Mouse (Mus musculus): ENCODE measurements around the gene Lrrc3. TPM values are rescaled to one million over a fixed set of nuclear protein-coding genes. Genes with fewer than 3 reads are reported as not detected.

The Lrrc3 gene
- 7.3 and 8.4 TPM in 2 replicates for polyA plus RNA-seq (2012; rRNA removed)

DNA sequence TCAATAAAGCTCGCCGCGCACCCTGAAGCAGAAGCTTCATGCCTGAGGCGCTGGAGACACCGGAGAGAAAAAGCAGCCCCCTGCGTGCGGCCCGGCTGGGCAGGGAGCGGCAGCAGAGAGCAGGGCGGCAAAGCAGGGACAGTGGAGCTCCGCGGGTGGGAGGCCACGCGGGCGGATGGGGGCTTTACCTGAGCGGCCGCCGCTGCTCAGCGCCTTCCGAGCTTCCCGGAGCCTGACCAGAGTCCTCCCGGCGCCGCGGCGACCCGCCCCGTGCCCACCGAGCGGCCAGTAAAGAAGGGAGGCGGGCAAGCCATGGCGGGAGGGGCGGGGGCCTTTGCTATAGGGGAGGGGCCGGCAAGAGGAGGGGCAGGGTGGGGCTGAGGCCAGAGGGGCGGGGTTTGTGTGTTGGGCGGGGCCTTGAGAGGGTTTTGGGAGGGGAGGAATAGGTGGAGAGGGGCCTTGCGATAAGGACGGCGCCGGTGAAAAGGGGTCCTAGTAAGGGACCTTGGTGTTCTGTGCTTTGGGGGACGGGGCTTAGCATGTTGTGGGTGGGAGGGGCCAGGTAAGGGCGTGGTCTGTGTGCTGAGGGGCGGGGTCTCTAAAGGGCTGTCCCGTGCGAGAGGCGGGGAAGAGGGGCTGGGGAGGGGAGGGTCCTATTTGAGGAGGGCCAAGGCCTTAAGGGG is at the start of gene Lrrc3:
Lrrc3 (minus strand) TSS at position 326 of the 683 bp plus-strand sequence.

GRCm38 (mm10) chr10:77861675-77862074 is 40.7 kb downstream of the Lrrc3 start, which contains the start of gene Gm3285:
TSS of gene Gm3285 (plus strand) at chr10:77861975.

GRCm38 (mm10) chr10:77852559-77852958 is 49.8 kb downstream of the Lrrc3 start, which contains the start of gene Gm10318:
TSS of gene Gm10318 (plus strand) at chr10:77852859.

Other genes starting within 250 kb of the Lrrc3 start
- gene Tspear, start 216.0 kb downstream of the Lrrc3 start, polyA plus RNA-seq (2012; rRNA removed), result 0.62 and 0.70 TPM in 2 replicates
- gene Gm19402, start 211.8 kb downstream of the Lrrc3 start, polyA plus RNA-seq (2012; rRNA removed), result not detected in 2 replicates
- gene Gm9508, start 205.3 kb downstream of the Lrrc3 start, polyA plus RNA-seq (2012; rRNA removed), result not detected in 2 replicates
- not detected in 2 replicates for gene Gm10272, start 195.9 kb downstream of the Lrrc3 start, polyA plus RNA-seq (2012; rRNA removed)
- not detected in 2 replicates for gene Gm10024, start 191.1 kb downstream of the Lrrc3 start, polyA plus RNA-seq (2012; rRNA removed)
- not detected in 2 replicates for gene Gm10142, start 186.7 kb downstream of the Lrrc3 start, polyA plus RNA-seq (2012; rRNA removed)
- not detected in 2 replicates for gene Krtap12-1, start 181.9 kb downstream of the Lrrc3 start, polyA plus RNA-seq (2012; rRNA removed)
- gene Gm10100, start 176.1 kb downstream of the Lrrc3 start, polyA plus RNA-seq (2012; rRNA removed), result not detected in 2 replicates
- gene Gm18596, start 159.9 kb downstream of the Lrrc3 start, polyA plus RNA-seq (2012; rRNA removed), result not detected in 2 replicates
- gene Gm9736, start 151.2 kb downstream of the Lrrc3 start, polyA plus RNA-seq (2012; rRNA removed), result not detected in 2 replicates
- gene Gm3233, start 142.9 kb downstream of the Lrrc3 start, polyA plus RNA-seq (2012; rRNA removed), result not detected in 2 replicates
- gene Gm3238, start 131.2 kb downstream of the Lrrc3 start, polyA plus RNA-seq (2012; rRNA removed), result not detected in 2 replicates
- gene Gm7138, start 125.6 kb downstream of the Lrrc3 start, polyA plus RNA-seq (2012; rRNA removed), result not detected in 2 replicates
- not detected in 2 replicates for gene Gm3250, start 120.0 kb downstream of the Lrrc3 start, polyA plus RNA-seq (2012; rRNA removed)
- gene Gm7137, start 114.3 kb downstream of the Lrrc3 start, polyA plus RNA-seq (2012; rRNA removed), result not detected in 2 replicates
- gene Gm9639, start 107.5 kb downstream of the Lrrc3 start, polyA plus RNA-seq (2012; rRNA removed), result not detected in 2 replicates
- not detected in 2 replicates for gene Gm19668, start 103.4 kb downstream of the Lrrc3 start, polyA plus RNA-seq (2012; rRNA removed)
- not detected in 2 replicates for gene Gm9507, start 90.7 kb downstream of the Lrrc3 start, polyA plus RNA-seq (2012; rRNA removed)
- gene Gm2696, start 87.9 kb downstream of the Lrrc3 start, polyA plus RNA-seq (2012; rRNA removed), result not detected in 2 replicates
- gene Krtap10-4, start 75.4 kb downstream of the Lrrc3 start, polyA plus RNA-seq (2012; rRNA removed), result not detected in 2 replicates
- gene Krtap10-10, start 66.6 kb downstream of the Lrrc3 start, polyA plus RNA-seq (2012; rRNA removed), result not detected in 2 replicates
- not detected in 2 replicates for gene Gm36176, start 55.7 kb downstream of the Lrrc3 start, polyA plus RNA-seq (2012; rRNA removed)
- not detected in 2 replicates for gene Gm10318, start 49.7 kb downstream of the Lrrc3 start, polyA plus RNA-seq (2012; rRNA removed)
- gene Gm3285, start 40.6 kb downstream of the Lrrc3 start, polyA plus RNA-seq (2012; rRNA removed), result not detected in 2 replicates
- 1.2 and 1.9 TPM in 2 replicates for gene Trpm2, start 68.0 kb upstream of the Lrrc3 start, polyA plus RNA-seq (2012; rRNA removed)
- 44.0 and 48.6 TPM in 2 replicates for gene 1810043G02Rik, start 76.0 kb upstream of the Lrrc3 start, polyA plus RNA-seq (2012; rRNA removed)
- gene Pfkl, start 107.5 kb upstream of the Lrrc3 start, polyA plus RNA-seq (2012; rRNA removed), result 165 and 180 TPM in 2 replicates
- 0.94 and 1.2 TPM in 2 replicates for gene Dnmt3l, start 139.4 kb upstream of the Lrrc3 start, polyA plus RNA-seq (2012; rRNA removed)
- 0.74 and 1.1 TPM in 2 replicates for gene Aire, start 141.1 kb upstream of the Lrrc3 start, polyA plus RNA-seq (2012; rRNA removed)
- 15.3 and 15.4 TPM in 2 replicates for gene Icosl, start 166.8 kb upstream of the Lrrc3 start, polyA plus RNA-seq (2012; rRNA removed)

All from colon, adult 2 months (tissue).